Mouse (Mus musculus) olfactory bulb, adult 2 months (tissue): Measurements from ENCODE around the gene Arf4.

Experiments used
- CTCF ChIP-seq: fragments of 200-500 bp; IDR thresholded peaks from 2 replicates; pipeline ENCODE4 v1.5.1; 2012; ENCODE audit warnings: low read depth, mild to moderate bottlenecking, low read length, moderate library complexity; ENCODE audit not compliant: insufficient read depth
- POLR2A ChIP-seq: fragments of 200-500 bp; IDR thresholded peaks from 2 replicates; pipeline ENCODE4 v1.6.1; 2012; ENCODE audit warnings: mild to moderate bottlenecking, low read depth, low read length, moderate library complexity; ENCODE audit not compliant: insufficient read depth

- no peak for TF ChIP-seq POLR2A
- TF ChIP-seq CTCF: no peak
Observed at GRCm38 (mm10) chr14:26670964-26671363, 33.1 kb downstream of the Arf4 start.
